Mouse (Mus musculus): Measurements from ENCODE around the gene Foxd2. TPM values are rescaled to one million over a fixed set of nuclear protein-coding genes. Genes with fewer than 3 reads are reported as not detected.
A peak's percentile ranks its signal among the peaks of the same experiment; 100 is the strongest.

The Foxd2 gene
- total RNA-seq (2021) = under 1 TPM; 0.17 to 0.44 TPM

DNA sequence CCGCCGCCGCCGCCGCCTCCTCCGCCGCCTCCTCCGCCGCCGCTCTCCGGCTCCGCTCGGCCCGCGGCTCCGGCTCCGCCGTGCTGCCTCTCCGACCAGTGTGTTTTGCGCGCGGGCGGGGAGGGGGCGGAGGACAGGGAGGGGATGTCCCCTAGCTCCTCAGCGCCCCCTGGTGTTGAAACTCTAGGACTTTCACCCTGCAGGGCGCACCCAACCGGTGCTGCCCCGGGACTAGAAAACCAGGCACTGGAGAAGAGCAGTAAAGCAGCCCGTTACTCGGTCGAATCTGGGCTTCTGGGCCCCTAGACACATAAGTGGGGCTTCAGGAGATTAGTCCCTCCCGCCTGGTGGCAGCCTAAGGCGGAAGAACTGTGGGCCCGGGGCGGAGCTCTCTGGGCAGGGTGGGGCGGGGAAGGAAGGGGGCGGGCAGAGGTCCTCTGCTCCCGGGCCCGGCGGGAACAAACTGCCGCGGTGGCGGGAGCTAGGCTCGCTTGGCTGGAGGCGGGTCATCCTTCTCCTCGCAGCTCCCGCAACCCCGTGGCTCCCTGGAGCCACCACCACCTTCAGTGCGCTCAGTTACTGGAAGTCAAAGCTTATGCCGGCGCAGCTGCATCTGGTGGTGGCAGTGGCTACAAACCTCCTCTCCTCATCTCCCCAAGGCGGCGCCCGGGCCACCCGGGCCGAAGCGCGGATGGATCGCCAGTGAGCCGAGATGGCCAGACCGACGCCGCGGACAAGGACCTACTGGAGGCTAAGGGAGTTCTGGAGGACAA is at the start of gene Foxd2:
Gene Foxd2 (minus strand): TSS at position 45 of the 773 bp plus-strand sequence.
- intact Hi-C loops (cut with DNase I) = loop anchor here (2.0 to 5.0 kb wide), 2 partner anchors 148 to 242 kb away; partner anchors contain the start of gene Tal1
- DNase-seq (ENCODE audit: low spot score) = peak; percentile 77

- DNase-seq (ENCODE audit: low spot score) = no peak
- intact Hi-C loops (cut with DNase I) = no loop called here
These were observed 49.6 kb upstream of the Foxd2 start for GRCm38 (mm10) chr4:114958231-114958630.

DNA sequence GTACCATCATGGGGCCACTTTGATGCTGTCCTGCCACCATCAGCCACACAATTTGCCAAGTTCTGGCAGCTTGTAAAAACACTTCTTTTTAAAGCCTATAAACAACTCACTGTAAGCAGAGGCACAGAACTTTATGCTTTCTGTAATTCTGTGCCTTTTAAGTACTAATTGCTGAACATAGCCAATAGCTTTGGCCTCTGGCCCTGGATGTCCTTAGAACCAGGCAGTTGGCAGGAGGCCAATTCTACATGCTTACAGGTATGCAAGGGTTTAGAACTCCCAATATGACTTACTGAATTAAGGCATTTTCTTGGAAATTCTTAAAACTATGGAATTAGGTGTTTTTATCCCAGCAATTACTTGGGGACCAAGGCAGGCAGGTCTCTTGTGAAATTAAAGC is 48.7 kb upstream of the Foxd2 start:
- no peak for DNase-seq (ENCODE audit: low spot score)
- intact Hi-C loops (cut with DNase I) = no loop called here

- intact Hi-C loops (cut with DNase I) = no loop called here
- DNase-seq (ENCODE audit: low spot score) = no peak
These were observed 44.5 kb upstream of the Foxd2 start for GRCm38 (mm10) chr4:114953172-114953571.

DNA sequence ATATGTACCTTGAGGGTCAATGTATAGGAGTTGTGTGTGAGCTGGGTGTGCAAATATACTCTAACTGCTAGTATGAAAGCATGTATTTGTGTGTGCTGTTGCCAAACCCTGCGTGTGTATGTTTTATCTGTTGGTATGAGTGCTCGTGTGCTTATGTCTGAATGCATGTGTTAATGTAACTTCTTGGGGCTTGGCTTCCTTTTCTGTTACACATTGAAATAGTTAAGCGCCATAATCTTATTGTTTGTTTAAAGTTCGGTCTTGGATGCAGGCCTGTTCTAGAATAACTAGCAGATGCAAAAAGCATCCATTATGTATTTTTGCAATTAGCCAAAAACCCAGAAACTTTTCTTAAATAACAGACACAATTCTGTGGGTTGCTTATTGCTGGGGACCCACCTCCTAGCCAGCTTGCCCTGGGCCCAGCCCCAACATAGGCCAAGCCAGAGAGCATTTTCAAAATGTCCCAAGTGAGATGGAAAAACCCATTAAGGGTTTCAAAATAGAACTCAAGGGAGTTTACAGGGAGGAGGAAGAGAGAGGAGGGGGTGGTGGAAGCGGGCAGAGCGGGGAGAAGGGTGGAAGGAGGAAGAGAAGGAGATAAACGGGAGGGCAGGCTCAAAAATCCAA is 39.3 kb upstream of the Foxd2 start:
- intact Hi-C loops (cut with DNase I) = loop anchor here (1.0 to 5.0 kb wide), 3 partner anchors 31 to 301 kb away; no protein-coding TSS in a partner anchor
- no peak for DNase-seq (ENCODE audit: low spot score)

DNA sequence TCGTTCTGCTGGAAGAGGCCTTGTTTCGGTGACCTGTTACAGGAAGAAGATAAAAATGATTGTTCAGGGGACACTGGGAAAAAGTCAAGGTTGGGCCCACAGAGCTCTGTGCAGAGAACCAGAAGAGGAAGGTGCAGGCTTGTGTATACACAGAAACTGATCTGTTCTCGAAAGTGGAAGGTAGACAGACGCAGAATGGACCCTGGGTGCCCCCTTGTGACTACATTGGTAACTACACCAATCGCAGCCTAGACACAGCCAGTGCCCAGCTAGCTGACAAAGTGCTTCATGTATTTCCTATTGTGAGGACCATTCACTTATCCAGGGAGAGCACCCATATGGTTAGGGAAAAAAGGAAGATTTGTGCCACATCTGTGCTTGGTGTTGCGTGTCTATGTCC is 38.7 kb upstream of the Foxd2 start:
- intact Hi-C loops (cut with DNase I) = loop anchor here (1.0 to 5.0 kb wide), 2 partner anchors 30 to 300 kb away; no protein-coding TSS in a partner anchor
- peak; percentile 40 for DNase-seq (ENCODE audit: low spot score)

- intact Hi-C loops (cut with DNase I) = loop anchor here (5.0 kb wide), 1 partner anchor 299 kb away; no protein-coding TSS in a partner anchor
These were observed 37.7 kb upstream of the Foxd2 start for GRCm38 (mm10) chr4:114946416-114946815.

GRCm38 (mm10) chr4:114945021-114945420 is 36.3 kb upstream of the Foxd2 start:
- intact Hi-C loops (cut with DNase I) = loop anchor here (5.0 kb wide), 1 partner anchor 298 kb away; no protein-coding TSS in a partner anchor
- no peak for DNase-seq (ENCODE audit: low spot score)

More at GRCm38 (mm10) chr4:114946416-114946815, 37.7 kb upstream of the Foxd2 start:
- no peak for DNase-seq (ENCODE audit: low spot score)

DNA sequence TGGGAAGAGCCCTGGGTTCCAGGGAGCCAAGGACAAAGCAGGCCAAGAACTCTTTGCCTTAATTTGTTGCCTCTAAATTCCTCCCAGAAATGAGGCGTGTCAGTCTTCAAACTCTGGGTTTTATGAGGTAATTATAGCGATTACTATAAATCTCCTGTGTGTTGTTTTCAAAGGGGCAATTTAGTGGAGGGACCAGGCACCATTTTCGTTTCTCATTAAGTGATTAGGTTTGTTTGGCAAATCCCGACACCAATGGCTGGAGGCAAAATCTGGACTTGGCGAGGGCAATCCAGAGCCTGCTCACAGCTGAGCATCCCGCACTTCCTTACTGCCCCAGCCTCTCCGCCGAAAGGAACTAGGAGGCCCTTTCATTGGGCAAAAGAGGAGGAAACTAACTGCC is 33.9 kb upstream of the Foxd2 start:
- no peak for DNase-seq (ENCODE audit: low spot score)
- intact Hi-C loops (cut with DNase I) = no loop called here

DNA sequence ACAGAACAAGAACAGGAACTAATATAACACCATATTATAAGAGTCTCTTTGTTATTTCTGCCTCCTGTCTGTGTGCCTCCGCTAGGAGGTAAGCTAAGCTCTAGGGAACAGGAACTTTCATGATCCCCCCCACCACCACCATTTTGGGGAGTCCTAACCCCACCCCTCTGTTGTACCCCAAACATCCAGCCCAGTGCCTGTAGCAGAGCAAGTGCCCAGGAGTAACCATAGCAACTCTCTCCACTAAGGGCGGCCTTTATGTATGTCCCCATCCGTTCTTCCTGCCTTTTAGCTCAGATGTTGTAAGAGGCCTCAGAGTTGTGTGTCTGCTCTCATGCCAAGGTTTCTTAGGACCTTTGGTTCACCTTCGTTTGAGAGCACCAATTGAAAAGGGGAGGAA is 33.4 kb upstream of the Foxd2 start:
- no peak for DNase-seq (ENCODE audit: low spot score)
- intact Hi-C loops (cut with DNase I) = no loop called here

DNA sequence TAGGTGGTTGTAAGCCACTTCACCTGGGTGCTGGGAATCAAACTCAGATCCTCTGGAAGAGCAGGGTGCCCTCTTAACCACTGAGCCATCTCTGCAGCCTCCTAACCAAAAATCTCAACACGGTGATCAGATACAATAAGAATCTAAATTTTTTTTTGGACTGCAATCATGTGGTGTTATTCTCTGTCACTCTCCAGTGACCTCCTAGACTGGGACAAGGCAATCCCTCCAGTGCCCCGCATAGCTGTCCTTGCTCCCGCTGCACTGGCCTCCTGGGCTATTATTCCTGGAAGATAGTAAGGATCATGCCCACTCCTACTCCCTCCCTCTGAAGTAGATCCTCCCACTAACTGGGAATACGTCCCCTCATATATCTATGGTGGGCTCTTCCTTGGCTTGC is 32.6 kb upstream of the Foxd2 start:
- intact Hi-C loops (cut with DNase I) = no loop called here
- DNase-seq (ENCODE audit: low spot score) = no peak

DNA sequence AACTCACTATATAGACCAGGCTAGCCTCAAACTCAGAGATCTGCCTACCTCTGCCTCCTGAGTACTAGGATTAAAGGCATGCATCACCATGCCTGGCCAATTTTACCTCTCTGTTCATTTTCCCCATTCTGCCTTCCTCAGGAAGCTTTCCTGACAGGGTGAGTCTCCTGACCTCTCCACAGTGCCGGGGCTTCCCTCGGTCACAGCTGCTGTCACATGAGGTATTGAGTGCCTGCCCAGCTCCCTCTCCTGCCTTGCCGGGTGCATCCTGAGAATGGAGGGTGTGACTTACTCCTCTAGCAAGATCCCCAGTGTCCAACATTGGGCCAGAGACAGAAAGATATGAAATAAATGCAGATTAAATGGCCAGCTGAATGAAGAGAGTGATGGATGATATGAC is 29.6 kb upstream of the Foxd2 start:
- DNase-seq (ENCODE audit: low spot score) = no peak

DNA sequence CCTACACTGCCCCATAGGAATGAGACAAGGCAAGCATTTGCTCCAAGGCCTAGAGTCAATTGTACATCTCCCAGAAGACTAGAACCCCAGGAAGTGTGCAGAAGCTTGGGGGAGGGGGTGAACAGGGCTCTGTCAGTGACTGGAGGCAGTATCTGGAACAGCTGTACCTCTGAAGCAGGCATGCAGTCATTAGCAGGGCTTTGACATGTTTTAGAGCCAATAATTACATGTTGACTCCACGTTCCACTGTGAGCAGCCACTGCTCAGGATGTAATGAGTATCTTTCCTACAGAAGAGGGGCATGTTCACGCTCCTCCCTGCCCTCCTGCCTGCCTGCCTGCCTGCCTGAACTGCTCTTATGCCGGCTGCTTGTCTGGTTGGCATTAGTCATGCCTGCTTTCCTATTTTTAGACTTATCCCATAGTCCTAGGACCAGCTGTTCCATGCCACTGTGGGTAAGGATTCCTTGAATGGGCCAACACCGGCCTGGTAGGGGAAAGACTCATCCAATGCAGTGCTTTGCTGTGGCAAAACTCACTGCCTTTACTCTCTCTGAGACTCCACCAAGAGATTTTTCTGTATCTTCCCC is 28.9 kb upstream of the Foxd2 start:
- DNase-seq (ENCODE audit: low spot score) = no peak
- intact Hi-C loops (cut with DNase I) = no loop called here

More for the DNA sequence above, 29.6 kb upstream of the Foxd2 start:
- intact Hi-C loops (cut with DNase I) = no loop called here

DNA sequence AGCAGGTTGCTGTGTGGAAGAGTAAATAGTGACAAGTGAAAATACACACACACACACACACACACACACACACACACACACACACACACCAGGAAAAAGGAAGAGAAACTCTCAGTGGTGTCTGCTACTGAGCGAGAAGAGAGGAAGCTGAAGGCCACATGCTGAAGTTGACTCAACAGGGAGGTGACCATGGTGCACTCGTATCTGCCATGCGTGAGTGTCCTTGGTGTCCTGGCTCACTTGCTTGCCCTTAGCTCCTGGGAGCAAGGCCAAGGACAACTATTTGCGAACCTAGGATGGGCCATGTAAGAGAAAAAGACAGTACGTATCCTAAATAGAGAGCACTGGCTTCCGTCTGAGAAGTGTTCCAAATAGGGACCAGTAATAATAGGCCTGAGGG is 25.5 kb upstream of the Foxd2 start:
- DNase-seq (ENCODE audit: low spot score) = no peak
- intact Hi-C loops (cut with DNase I) = no loop called here

DNA sequence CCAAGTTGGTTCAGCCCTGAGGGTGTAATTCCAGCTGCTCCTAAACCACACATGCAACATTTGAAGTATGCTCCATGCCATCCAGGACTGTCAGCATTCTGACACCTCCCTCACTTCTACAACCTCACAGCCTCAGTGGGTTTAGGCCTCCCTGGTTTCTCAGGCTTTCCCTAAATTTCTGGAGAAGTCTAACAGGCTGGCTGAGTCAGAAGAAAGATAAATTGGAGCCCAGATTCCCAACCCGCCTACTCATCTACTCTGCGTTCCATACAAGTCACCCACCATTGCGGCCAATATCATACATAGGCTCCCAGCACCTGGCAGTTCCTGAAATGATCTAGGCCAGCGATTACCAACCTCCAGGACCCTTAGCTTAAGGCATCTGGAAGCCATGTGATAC is 24.1 kb upstream of the Foxd2 start:
- intact Hi-C loops (cut with DNase I) = no loop called here
- DNase-seq (ENCODE audit: low spot score) = no peak

DNA sequence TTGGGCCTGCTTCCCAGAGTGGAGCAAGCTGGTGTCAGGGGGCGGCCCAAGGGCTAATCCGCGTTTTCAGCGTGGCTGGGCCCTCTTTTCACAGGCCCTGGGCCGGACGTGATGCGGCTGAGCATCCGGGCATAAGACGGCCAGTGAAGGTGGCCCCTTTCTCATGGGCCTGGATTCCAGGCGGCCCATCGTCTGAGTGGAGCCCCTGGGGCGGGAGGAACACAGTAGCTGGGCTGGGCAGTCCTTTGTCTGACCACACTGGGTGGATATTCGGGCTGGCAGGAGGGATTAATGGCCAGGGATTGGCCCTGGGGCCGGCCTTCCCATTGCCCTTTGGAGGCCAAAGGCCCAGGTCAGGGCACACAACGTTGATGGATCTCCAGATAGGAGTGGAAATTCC is 20.5 kb upstream of the Foxd2 start:
- intact Hi-C loops (cut with DNase I) = no loop called here

DNA sequence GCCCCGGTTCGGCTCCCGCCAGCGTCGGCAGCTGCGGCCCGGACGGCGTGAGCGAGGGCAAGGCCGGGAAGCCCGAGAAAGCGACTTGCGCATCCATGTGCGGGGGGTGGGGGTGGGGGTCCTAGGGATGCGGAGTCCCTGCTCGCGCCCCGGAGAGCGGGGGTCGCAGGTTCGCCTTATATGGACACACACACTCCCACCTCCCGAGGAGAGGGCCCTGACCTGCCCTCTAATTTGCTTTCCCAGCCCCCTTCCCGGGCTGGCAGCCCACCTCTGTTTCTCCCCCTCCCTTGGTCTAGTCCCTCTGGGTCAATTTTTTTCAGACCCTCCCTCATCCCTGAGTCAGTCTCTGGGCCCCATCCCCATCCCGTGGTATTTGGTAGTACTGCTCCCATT is 17.2 kb upstream of the Foxd2 start, which contains the start of gene Foxe3:
Gene Foxe3 (minus strand): TSS at position 97 of the 396 bp plus-strand sequence.
- DNase-seq (ENCODE audit: low spot score) = no peak
- intact Hi-C loops (cut with DNase I) = no loop called here

More for the DNA sequence above, 20.5 kb upstream of the Foxd2 start:
- no peak for DNase-seq (ENCODE audit: low spot score)

GRCm38 (mm10) chr4:114924971-114925916 is 16.6 kb upstream of the Foxd2 start:
- intact Hi-C loops (cut with DNase I) = no loop called here
- no peak for DNase-seq (ENCODE audit: low spot score)

GRCm38 (mm10) chr4:114917091-114917490 is 8.4 kb upstream of the Foxd2 start:
- intact Hi-C loops (cut with DNase I) = loop anchor here (1.0 kb wide), 1 partner anchor 30 kb away; no protein-coding TSS in a partner anchor
- DNase-seq (ENCODE audit: low spot score) = peak; percentile 9

- no peak for DNase-seq (ENCODE audit: low spot score)
- intact Hi-C loops (cut with DNase I) = no loop called here
These were observed 7.4 kb upstream of the Foxd2 start for GRCm38 (mm10) chr4:114916056-114916455.
